Mouse (Mus musculus): Measurements from ENCODE around the gene Ankrd10. TPM values are rescaled to one million over a fixed set of nuclear protein-coding genes. Genes with fewer than 3 reads are reported as not detected.

Gene Ankrd10
- total and polyA plus RNA-seq, 3 experiments, result 70.4 to 74.8 TPM; not detected in 1

DNA sequence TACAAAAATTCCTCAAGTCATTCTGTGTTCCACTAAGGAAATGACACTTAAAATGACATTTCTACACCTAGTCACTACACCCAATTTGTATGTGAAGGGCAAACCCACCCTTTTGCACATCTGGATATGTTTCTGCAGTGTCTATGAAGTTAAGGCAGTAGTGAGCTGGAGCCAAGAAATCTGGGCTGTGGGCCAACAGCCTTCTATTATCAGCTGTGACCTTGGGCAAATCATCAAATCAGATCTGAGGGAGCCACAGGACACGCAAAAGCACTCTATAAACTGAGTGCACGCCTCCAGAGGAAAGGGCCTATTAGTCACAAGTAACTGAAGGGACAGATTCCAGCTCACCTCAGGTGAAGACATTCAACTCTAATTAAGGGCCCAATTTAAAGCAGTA is 3.2 kb downstream of the Ankrd10 start:
- peak; percentile 59 for DNase-seq (ENCODE audit: low read depth, low spot score)
- Histone ChIP-seq H3K4me3 (ENCODE audit: control insufficient read depth in 1 of 2, insufficient read depth in 1 of 2, low read depth in 2 of 2, low read length in 2 of 2) (no peak overlapping the region), H3K79me2 (ENCODE audit: control insufficient read depth, insufficient read depth, low read length, poor library complexity) (peaks cover 39% of the 10 kb centered on the region), H3K36me3 (ENCODE audit: control insufficient read depth in 1 of 2, insufficient read depth in 2 of 2, low read length in 2 of 2) (peaks cover 8 to 19% of the 10 kb centered on the region in 2 experiments), H3K9me3 (replicated peaks; ENCODE audit: insufficient read depth, low read length) (no peaks in the 10 kb centered on the region), H3K4me1 (ENCODE audit: control insufficient read depth in 1 of 2, insufficient read depth in 2 of 2, low read length in 2 of 2) (peaks cover 0 to 15% of the 10 kb centered on the region in 2 experiments; a peak in 2 of 4 replicates), H3K9ac (ENCODE audit: control insufficient read depth, low read depth, low read length, poor library complexity, severe bottlenecking) (no peak overlapping the region), H3K27ac (ENCODE audit: control insufficient read depth, low read depth, low read length) (no peak overlapping the region), H3K27me3 (ENCODE audit: control insufficient read depth in 1 of 2, insufficient read depth in 2 of 2, low read length in 2 of 2) (no peaks in the 10 kb centered on the region)
- TF ChIP-seq SMC3 (IDR thresholded peaks at IDR 0.05; ENCODE audit: low read depth, low read length) (no peak), CTCF (IDR thresholded peaks at IDR 0.05 in 2 of 3, conservative IDR thresholded peaks at IDR 0.05 in 1 of 3; ENCODE audit: control insufficient read depth in 1 of 3, insufficient read depth in 1 of 3, low read depth in 2 of 3, low read length in 3 of 3, poor library complexity in 1 of 3, severe bottlenecking in 1 of 3) (no peak), TBP (IDR thresholded peaks at IDR 0.05; ENCODE audit: low read depth, low read length) (no peak), MAFK (IDR thresholded peaks at IDR 0.05; ENCODE audit: borderline replicate concordance, low read depth, low read length) (no peak), ZMIZ1 (IDR thresholded peaks at IDR 0.05; ENCODE audit: low read depth, low read length) (no peak), ZNF384 (IDR thresholded peaks at IDR 0.05; ENCODE audit: low read depth, low read length) (no peak), GATA1 (IDR thresholded peaks at IDR 0.05; ENCODE audit: low read depth, low read length) (peak; percentile 61), SIN3A (IDR thresholded peaks at IDR 0.05; ENCODE audit: low read length) (0 out of 2 replicates have a peak, but pooled peaks have one; percentile 27), RCOR1 (IDR thresholded peaks at IDR 0.05; ENCODE audit: low read depth, low read length) (peak; percentile 97), POLR2AphosphoS5 (IDR thresholded peaks at IDR 0.05; ENCODE audit: borderline replicate concordance, low read depth, low read length) (no peak), TCF12 (IDR thresholded peaks at IDR 0.05; ENCODE audit: low read depth, low read length) (no peak), ETS1 (IDR thresholded peaks at IDR 0.05; ENCODE audit: low read depth, low read length) (0 out of 2 replicates have a peak, but pooled peaks have one; percentile 27)

DNA sequence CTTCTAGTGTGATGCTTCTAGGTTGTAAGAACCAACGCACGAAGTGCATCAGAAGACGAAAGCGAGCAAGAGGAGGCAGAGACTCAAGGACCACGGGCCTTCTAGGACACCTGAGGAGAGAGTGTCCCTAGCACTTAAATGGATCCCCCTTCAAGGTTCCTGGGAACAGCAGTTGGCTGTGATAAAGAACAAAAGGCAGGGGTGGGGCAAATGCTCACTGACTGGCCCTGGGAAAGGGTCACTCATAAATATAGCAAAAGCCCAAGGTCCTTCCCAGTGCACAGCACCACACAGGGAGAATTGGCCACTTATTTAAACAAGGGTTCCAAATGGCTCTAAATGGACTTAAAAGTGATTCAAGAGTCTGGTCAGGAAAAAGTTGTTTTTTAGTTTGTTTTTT is 6.4 kb downstream of the Ankrd10 start:
- Histone ChIP-seq H3K79me2 (ENCODE audit: control insufficient read depth, insufficient read depth, low read length, poor library complexity) (peaks cover 26% of the 10 kb centered on the region), H3K36me3 (ENCODE audit: control insufficient read depth in 1 of 2, insufficient read depth in 2 of 2, low read length in 2 of 2) (peaks cover 12 to 23% of the 10 kb centered on the region in 2 experiments), H3K27me3 (ENCODE audit: control insufficient read depth in 1 of 2, insufficient read depth in 2 of 2, low read length in 2 of 2) (no peaks in the 10 kb centered on the region), H3K9me3 (replicated peaks; ENCODE audit: insufficient read depth, low read length) (no peaks in the 10 kb centered on the region), H3K27ac (ENCODE audit: control insufficient read depth, low read depth, low read length) (no peak overlapping the region), H3K4me3 (ENCODE audit: control insufficient read depth in 1 of 2, insufficient read depth in 1 of 2, low read depth in 2 of 2, low read length in 2 of 2) (no peak overlapping the region), H3K9ac (ENCODE audit: control insufficient read depth, low read depth, low read length, poor library complexity, severe bottlenecking) (no peak overlapping the region), H3K4me1 (ENCODE audit: control insufficient read depth in 1 of 2, insufficient read depth in 2 of 2, low read length in 2 of 2) (peaks cover 0 to 19% of the 10 kb centered on the region in 2 experiments; a peak in 2 of 4 replicates)
- DNase-seq (ENCODE audit: low read depth, low spot score), result no peak
- no peak for TF ChIP-seq MYC (IDR thresholded peaks at IDR 0.05; ENCODE audit: low read depth, low read length)
- TF ChIP-seq BHLHE40 (IDR thresholded peaks at IDR 0.05; ENCODE audit: borderline replicate concordance, low read depth, low read length), result no peak
- TF ChIP-seq EP300 (IDR thresholded peaks at IDR 0.05; ENCODE audit: low read depth in 1 of 2, low read length in 2 of 2), result no peak
- no peak for TF ChIP-seq ZC3H11A (IDR thresholded peaks at IDR 0.05; ENCODE audit: low read depth, low read length)
- no peak for TF ChIP-seq ETS1 (IDR thresholded peaks at IDR 0.05; ENCODE audit: low read depth, low read length)
- no peak for TF ChIP-seq GATA1 (IDR thresholded peaks at IDR 0.05; ENCODE audit: low read depth, low read length)
- no peak for TF ChIP-seq MAFK (IDR thresholded peaks at IDR 0.05; ENCODE audit: borderline replicate concordance, low read depth, low read length)
- TF ChIP-seq HCFC1 (IDR thresholded peaks at IDR 0.05; ENCODE audit: low read depth, low read length), result no peak
